Mouse (Mus musculus) lung, adult 18-20 months (tissue): ENCODE results near the gene Fggy.
A peak's percentile ranks its signal among the peaks of the same experiment; 100 is the strongest.

Experiments used
- DNase-seq, 2 experiments: peaks; one replicate each; pipeline ENCODE4 v3.0.0; 2022; ENCODE audit warnings: mixed read lengths in 2 of 2

Fggy gene

GRCm38 (mm10) chr4:95788867-95789266 is 231.6 kb downstream of the Fggy start:
- DNase-seq, result no peak

DNA sequence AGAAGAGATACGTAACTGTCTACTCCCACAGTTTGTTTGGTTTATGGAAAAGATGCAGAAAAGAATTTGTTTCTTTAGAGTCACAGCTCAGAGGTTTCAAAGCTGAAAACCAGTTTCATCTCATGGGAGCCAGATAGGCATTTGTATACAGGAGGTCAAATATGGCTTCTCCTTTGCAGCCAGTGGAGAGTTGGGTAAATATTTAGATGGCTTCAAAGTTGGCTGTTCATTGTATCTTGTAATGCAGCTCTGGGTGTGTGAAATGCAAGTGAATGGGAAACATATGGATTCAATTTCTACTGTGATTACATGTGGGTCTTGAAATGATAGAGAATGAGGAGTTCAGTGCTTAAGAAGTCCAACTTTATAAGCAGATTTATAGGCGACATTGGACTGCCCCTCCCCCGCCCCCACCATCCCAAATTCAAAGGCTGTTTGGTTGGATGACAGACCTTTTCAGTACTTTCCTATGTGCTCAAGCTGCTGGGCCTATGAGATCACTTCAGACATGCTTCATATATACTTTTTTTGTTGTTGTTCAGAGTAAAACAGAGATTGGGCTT is 234.7 kb downstream of the Fggy start:
- DNase-seq, result no peak

- no peak for DNase-seq
Observed at GRCm38 (mm10) chr4:95793647-95794328, 236.5 kb downstream of the Fggy start.

DNA sequence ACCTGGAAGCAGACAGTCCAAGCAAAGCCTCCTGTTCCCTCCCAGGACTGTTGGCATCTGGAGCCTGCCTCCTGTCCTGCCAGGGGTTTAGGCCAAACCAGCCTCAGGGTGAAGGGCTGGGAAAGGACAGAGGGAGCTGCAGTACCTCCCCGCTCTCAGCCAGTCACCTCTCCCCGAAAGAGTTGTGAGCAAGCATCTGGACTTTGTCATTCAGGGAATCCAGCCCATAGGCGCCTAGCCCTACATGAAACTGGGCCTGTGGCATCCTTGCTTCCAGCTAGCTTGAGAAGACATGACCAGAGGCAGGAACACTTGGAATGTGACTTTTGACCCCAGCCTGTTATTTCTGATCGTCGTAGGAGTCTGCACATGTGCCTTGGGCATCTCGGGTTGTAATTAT is 237.3 kb downstream of the Fggy start:
- no peak for DNase-seq

- no peak for DNase-seq
Observed at GRCm38 (mm10) chr4:95795283-95795682, 238.0 kb downstream of the Fggy start.

GRCm38 (mm10) chr4:95819650-95820049 is 262.3 kb downstream of the Fggy start:
- DNase-seq, result no peak

GRCm38 (mm10) chr4:95821906-95822579 is 264.7 kb downstream of the Fggy start:
- peak in 1 of 2 experiments; percentile 4 for DNase-seq

GRCm38 (mm10) chr4:95828164-95828563 is 270.9 kb downstream of the Fggy start:
- no peak for DNase-seq

DNA sequence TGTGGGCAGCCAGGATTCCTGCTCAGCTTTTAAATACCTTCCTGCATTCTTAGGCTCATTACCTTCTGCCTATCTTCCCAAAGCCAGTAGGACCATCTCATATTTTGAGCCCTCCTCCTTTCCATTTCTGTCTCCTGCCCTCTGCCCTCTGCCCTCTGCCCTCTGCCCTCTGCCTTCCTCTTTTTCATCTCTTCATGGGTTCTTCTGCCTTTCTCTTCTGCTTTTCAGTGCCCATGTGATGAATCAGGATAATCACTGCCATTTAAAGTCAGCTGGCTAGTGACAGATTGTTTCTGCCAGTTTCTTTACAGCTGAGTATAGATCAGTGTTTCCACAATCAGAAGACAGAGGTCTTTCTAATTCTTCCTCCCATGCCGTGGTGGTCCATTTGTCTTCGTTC is 273.0 kb downstream of the Fggy start:
- DNase-seq, result no peak

GRCm38 (mm10) chr4:95839860-95840259 is 282.6 kb downstream of the Fggy start:
- DNase-seq, result no peak

- DNase-seq, result no peak
Observed at GRCm38 (mm10) chr4:95840389-95841053, 283.2 kb downstream of the Fggy start.

DNA sequence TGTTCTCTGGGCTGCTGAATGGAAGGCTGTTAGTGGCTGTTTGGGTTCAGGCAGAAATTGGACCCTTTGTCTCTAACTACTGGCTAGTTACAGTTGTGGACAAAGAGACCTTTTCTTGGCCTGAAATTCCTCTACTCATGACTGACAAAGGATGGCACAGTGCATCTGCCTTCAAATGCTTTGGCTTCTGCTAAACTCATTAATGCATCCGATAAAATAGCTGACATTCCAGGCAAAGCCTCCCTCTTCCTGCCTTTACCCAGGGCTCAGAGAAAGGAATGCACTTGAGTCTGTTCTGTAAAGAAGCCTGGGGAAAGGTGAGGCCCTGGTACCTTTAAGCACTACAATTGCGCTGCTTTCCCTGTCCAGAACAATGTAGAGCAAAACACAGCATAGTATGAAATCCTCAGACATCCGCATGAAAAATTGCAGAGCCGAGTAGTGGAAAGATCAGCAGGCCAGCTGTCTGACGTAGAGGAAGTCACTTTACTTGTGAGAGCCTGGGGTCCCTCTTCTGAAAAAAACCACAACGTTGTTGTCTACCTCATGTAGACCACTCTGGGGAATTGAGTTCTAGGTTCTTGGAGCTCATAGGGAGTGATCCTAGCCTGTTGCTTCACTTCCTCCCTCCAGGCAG is 288.8 kb downstream of the Fggy start:
- DNase-seq, result peak in 1 of 2 experiments; percentile 27

DNA sequence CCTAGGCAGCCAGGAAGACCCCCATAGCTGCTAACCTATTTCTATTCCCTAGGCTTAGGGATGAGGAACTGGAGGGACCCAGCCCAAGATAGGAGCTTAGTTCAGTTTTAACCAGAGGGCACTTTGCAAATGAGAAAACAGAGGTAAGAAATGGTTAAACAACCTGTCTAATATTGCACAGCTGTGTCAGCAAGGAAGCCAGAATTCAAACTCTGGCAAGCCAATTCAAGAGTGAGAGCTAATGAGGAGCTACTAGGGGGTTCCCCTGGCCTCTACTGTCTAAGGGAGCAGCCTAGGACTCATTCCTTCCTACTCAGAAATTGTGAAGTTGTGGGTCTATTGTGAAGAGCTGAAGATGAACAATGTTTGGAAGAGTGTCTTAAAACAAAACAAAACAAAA is 289.9 kb downstream of the Fggy start:
- no peak for DNase-seq

DNA sequence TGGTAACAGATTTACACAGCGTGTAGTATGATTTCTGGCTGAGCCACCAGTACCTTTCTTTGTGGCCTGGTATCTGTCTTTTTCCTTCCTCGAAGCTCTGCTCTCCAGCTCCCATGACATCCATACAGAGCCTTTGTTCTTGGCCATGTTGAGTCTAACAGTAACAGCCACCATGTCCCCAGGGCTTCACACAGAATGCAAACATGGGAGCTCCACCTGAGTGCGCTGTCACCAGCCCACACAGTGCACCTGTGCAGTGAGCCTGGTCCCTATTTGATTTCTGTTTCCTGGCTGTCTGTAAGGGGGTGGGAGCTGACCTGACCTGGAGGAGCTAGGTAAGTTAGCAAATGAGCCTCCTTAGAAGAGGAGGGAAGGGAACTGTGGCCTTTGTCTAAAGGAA is 290.4 kb downstream of the Fggy start:
- DNase-seq, result no peak

- no peak for DNase-seq
Observed at GRCm38 (mm10) chr4:95849497-95849896, 292.2 kb downstream of the Fggy start.

DNA sequence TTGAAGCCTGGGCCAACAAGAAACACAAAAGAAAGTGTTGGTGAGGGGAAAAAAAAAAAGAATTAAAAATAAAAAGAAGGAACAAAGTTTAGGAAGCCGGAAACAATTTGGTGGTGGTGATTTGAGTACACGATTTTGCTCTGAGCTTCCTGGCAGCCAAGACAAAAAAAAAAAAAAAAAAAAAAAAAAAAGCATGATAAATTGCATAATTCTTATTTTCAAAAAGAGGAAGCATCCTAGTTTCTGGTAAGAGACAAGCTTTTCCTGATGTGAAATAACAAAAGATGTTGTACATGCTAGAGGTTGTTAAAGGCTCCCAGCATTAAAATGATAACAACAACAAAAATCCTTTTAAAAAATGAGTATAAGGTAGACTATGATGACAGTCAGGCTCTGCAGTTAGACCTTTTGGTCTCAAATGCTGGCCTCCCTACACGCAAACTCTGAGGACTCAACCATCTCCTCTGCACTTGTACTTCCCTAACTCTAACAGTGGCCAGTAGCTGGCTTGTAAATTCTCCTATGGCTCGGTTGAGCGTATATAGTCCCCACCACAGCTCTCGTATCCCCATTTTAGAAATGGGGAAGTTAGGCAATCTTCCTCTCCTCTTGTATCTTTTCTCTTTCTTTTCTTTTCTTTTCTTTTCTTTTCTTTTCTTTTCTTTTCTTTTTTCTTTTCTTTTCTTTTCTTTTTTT is 292.9 kb downstream of the Fggy start:
- no peak for DNase-seq

DNA sequence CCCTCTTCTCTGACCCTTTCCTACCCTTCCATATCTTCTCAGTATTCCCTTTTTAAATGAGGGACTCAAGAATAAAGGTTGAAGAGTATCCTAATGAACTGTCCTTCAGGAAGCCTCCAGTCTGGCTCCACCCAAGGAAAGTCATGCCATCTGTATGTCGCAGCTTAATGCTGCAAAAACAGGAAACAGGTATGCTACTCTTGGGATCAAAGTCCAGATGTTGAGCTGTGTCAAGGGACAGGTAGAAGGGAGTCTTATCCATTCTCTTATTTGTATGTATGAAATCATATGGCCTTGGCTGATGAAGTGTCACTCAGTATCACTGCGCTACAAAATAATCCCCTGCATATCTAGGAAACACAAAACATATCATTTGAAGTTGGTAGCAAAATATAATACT is 294.9 kb downstream of the Fggy start:
- no peak for DNase-seq

DNA sequence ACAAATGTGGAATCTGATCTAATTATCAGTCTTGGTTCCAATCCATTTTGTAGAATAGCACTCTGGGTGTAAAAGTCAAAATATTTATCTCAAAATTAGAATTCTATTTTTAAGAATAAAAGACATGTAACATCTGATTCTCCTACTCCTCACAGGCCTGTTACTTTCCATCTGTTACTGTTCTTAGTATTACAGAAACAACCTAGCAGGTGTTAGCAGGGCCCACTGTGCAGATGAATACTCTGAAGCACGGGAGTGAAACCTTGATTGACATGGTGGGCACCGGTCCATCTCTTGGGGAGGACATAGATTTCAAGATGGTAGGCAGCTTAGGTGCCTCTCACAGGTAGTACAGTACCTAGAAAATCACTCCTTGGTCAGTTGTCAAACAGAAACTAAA is 298.7 kb downstream of the Fggy start:
- DNase-seq, result no peak

- no peak for DNase-seq
Observed at GRCm38 (mm10) chr4:95860601-95861000, 303.3 kb downstream of the Fggy start.

- DNase-seq, result no peak
Observed at GRCm38 (mm10) chr4:95861074-95861473, 303.8 kb downstream of the Fggy start.

- no peak for DNase-seq
Observed at GRCm38 (mm10) chr4:95861741-95862155, 304.4 kb downstream of the Fggy start.

- DNase-seq, result no peak
Observed at GRCm38 (mm10) chr4:95862276-95862675, 305.0 kb downstream of the Fggy start.
